ENCODE assay signal across 15 mouse cellular contexts in the genomic region with DNA sequence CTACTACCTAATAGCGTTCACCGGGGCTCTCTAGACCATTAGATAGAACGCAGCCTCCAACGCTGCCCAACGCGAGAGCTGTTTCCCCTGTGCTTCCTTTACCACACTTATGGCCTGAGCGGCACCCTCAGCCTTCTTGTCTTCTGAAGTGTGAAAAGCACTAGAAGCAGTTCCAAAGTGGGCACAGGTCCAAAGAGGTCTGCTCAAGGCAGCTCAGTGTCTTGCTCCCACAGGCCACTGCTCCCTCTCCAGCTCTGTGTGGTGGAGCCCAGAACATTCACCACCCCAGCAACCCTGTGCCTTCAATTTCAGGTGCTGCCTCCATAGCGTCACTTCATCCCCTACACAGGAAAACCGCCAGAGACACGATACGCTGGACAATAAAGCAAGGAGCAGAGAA.
DNase-seq lines count a peak whose midpoint lies in the region; TF ChIP-seq lines count a peak whose summit lies in the region.
"Had no signal": no experiment of that assay in that cellular context is flagged by ENCODE, and none has a peak within 500 bp of the region (broad histone marks: within the 10 kb centered on the region; RNA-seq: fewer than 3 reads in every experiment).

No protein-coding gene starts in this region.

- no peak for TF ChIP-seq CTCF in gastrocnemius, adult 2 months (IDR thresholded peaks at IDR 0.05)

- intact Hi-C loops in gastrocnemius, adult 2 months (cut with DNase I) = no loop called here

- peak; percentile 22 for DNase-seq in gastrocnemius, adult 2 months
- no peak for DNase-seq in gastrocnemius, adult 8-10 months (ENCODE audit: low spot score in 2 of 2)
- DNase-seq in layer of hippocampus, adult 9-11 months = peak; percentile 9
- DNase-seq in layer of hippocampus, postnatal 25 days (ENCODE audit: extremely low spot score in 1 of 2, low spot score in 1 of 2) = no peak
- DNase-seq in urinary bladder, postnatal 14 days (ENCODE audit: low spot score) = peak; percentile 6
- DNase-seq in urinary bladder, adult 18-20 months (ENCODE audit: low spot score in 2 of 2) = no peak
- no peak for DNase-seq in ovary, postnatal 10 days (ENCODE audit: low spot score)
- DNase-seq: adrenal gland, adult 8-10 months; lung, embryonic 14.5 days; midbrain, embryonic 14.5 days; thymus, postnatal 25 days had no signal

- H3K27ac ChIP-seq in gastrocnemius, adult 2 months = no peak overlapping the region
- H3K27ac ChIP-seq: hindbrain, embryonic 12.5 days; limb, embryonic 13.5 days; neural tube, embryonic 12.5 days; stomach, embryonic 15.5 days had no signal

- H3K4me3 ChIP-seq in gastrocnemius, adult 2 months = no peak overlapping the region
- H3K4me3 ChIP-seq: hindbrain, embryonic 12.5 days; limb, embryonic 13.5 days; neural tube, embryonic 12.5 days; stomach, embryonic 15.5 days had no signal

Comparison
In these comparisons a context has a peak if more than half of its experiments do, and no peak if none do; other contexts are left out.
1. DNase-seq: peak in gastrocnemius, adult 2 months (single experiment), layer of hippocampus, adult 9-11 months (single experiment) and urinary bladder, postnatal 14 days (single experiment); none in gastrocnemius, adult 8-10 months (0 of 2), layer of hippocampus, postnatal 25 days (0 of 2), urinary bladder, adult 18-20 months (0 of 2) and ovary, postnatal 10 days (single experiment).